Mouse (Mus musculus): ENCODE data around the gene Robo4. TPM values are rescaled to one million over a fixed set of nuclear protein-coding genes. Genes with fewer than 3 reads are reported as not detected.
A peak's percentile ranks its signal among the peaks of the same experiment; 100 is the strongest.

Gene Robo4
- polyA plus RNA-seq, 1 experiment from 2014 or later, result 6.6 TPM

DNA sequence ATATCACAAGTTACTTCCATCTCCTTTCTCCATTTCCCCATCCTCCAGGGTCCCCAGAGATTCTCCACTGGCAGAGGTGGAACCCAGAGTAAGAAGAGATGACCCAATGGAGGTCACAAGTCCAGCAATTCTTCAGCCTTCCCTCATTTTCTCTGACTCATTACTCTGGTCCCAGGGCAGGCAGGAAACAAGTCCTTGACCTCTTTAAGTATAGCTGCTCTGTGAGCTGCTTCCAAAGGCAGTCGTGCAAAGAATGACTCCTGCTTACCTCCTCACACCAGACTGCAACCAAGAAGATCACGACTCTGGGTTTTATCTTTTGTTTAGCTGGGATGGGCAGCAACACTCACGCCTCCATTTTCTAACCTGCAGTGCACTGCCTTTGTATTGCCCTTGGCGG lies 33.9 kb downstream of the Robo4 start:
- no peak overlapping the region for H3K4me3 ChIP-seq
- peaks cover 80% of the 10 kb centered on the region for H3K27me3 ChIP-seq (replicated peaks; ENCODE audit: low read depth, poor library complexity, severe bottlenecking)
- DNase-seq (ENCODE audit: low spot score), result no peak
- no peaks in the 10 kb centered on the region for H3K36me3 ChIP-seq (replicated peaks)
- WGBS, result 9% methylated on average over 4 of the region's 4 CpGs
- H3K4me1 ChIP-seq, result peaks cover 25% of the 10 kb centered on the region
- H3K27ac ChIP-seq (replicated peaks), result no peak overlapping the region
- H3K9me3 ChIP-seq, result no peaks in the 10 kb centered on the region

DNA sequence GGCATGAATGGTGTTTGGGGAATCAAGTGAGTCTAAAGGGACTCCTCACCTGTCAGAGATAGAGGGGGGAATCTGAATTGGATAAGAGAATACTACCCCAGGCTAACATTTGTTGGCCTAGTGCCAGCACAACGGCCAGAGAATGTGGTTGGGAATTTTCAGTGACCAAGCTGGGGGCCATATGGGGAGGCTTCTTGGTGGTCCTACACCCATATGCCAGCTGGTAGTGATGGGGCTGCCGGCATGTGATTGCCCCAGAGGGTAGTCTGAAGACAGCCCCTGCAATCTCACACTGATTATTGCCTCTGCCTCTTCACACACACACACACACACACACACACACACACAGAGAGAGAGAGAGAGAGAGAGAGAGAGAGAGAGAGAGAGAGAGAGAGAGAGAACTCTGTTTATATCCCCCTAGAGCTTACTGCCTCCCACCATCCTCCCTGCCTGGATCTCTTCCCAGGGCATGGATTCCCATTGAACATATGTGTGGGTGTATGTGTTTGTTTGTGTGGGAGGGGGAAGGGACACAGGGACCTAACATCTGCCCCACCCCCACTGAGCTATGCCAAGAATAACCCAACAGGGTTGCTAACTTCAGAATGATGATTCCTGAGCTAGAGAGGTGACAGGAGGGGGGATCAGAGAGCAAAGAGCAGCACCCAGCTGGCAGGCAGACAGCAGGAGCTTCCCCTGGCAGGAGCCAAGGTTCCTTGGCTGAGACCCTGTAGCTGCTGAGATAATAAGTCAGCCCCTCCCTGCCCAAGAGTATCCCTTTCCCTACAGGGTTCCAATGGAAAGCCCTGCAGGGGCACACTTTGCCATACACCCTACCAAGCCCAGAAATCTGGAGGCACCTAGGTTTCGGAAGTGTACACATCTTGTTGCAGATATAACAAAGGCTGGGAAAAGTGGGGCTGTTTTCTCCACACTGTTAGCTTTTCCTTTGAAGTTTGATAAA lies 36.4 kb downstream of the Robo4 start:
- H3K36me3 ChIP-seq (replicated peaks), result no peaks in the 10 kb centered on the region
- 46% methylated on average over 3 of the region's 3 CpGs for WGBS
- no peaks in the 10 kb centered on the region for H3K9me3 ChIP-seq
- H3K4me1 ChIP-seq, result peaks cover 12% of the 10 kb centered on the region
- no peak for DNase-seq (ENCODE audit: low spot score)
- H3K27me3 ChIP-seq (replicated peaks; ENCODE audit: low read depth, poor library complexity, severe bottlenecking), result peaks cover 56% of the 10 kb centered on the region
- no peak overlapping the region for H3K27ac ChIP-seq (replicated peaks)
- H3K4me3 ChIP-seq, result no peak overlapping the region

DNA sequence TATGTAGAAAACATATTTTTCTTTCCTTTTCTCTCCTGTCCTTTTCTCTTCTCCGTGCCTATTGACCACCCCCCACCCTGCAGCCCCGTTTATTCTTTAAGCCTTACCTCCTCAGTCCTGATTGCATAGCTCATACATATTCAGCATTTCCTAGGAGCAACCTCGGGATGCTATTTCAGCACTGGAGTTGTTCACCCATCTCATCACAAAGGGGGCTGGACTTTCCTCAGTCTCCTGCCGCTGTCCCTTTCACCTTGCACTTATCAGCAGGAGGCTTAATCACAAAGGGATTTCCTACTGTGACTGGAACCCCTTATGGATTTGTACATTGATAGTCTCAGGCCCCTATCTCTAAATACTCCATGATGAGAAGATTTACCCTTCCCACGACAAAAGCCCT lies 50.7 kb downstream of the Robo4 start:
- H3K9me3 ChIP-seq, result no peaks in the 10 kb centered on the region
- peaks cover 27% of the 10 kb centered on the region for H3K4me1 ChIP-seq
- no peak overlapping the region for H3K4me3 ChIP-seq
- H3K27me3 ChIP-seq (replicated peaks; ENCODE audit: low read depth, poor library complexity, severe bottlenecking), result peaks cover 84% of the 10 kb centered on the region
- no peaks in the 10 kb centered on the region for H3K36me3 ChIP-seq (replicated peaks)
- 2% methylated on average over 5 of the region's 5 CpGs for WGBS
- no peak overlapping the region for H3K27ac ChIP-seq (replicated peaks)
- DNase-seq (ENCODE audit: low spot score), result no peak

- DNase-seq (ENCODE audit: low spot score), result no peak
- H3K36me3 ChIP-seq (replicated peaks), result no peaks in the 10 kb centered on the region
- peaks cover 88% of the 10 kb centered on the region for H3K27me3 ChIP-seq (replicated peaks; ENCODE audit: low read depth, poor library complexity, severe bottlenecking)
- whole genome bisulfite sequencing, result 37% methylated on average over 4 of the region's 4 CpGs
- no peaks in the 10 kb centered on the region for H3K9me3 ChIP-seq
- H3K27ac ChIP-seq (replicated peaks), result no peak overlapping the region
- H3K4me3 ChIP-seq, result no peak overlapping the region
- H3K4me1 ChIP-seq, result peaks cover 27% of the 10 kb centered on the region
These were observed 51.6 kb downstream of the Robo4 start for GRCm38 (mm10) chr9:37453328-37453727.

DNA sequence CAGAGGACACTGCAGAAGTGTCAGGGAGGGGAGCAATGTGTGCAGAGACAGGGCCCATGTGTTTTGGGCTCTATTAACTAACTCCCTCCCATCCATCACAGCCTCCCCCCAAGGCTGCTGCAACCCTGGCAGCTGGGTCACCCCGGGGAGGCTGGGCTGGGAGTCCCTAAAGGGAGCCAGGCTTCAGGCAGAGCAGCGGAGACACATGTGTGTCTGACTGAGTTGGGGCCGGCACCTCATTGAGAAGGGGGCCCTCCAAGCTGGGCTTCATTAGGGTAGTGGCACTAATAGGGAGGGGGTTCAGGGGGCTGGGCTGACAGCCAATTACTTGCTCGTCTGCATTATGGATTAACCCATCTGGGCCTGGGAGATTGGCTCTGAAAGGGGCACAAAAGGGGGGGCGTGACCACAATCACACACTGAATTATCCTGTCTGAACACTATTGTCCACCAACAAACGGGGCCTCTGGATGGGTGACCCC lies 52.4 kb downstream of the Robo4 start:
- Histone ChIP-seq H3K4me3 (no peak overlapping the region), H3K9me3 (no peaks in the 10 kb centered on the region), H3K27ac (replicated peaks) (no peak overlapping the region), H3K27me3 (replicated peaks; ENCODE audit: low read depth, poor library complexity, severe bottlenecking) (peaks cover 93% of the 10 kb centered on the region), H3K36me3 (replicated peaks) (no peaks in the 10 kb centered on the region), H3K4me1 (peaks cover 27% of the 10 kb centered on the region)
- 6% methylated on average over 6 of the region's 6 CpGs for WGBS
- DNase-seq (ENCODE audit: low spot score), result no peak

- H3K27me3 ChIP-seq (replicated peaks; ENCODE audit: low read depth, poor library complexity, severe bottlenecking), result peaks cover 100% of the 10 kb centered on the region
- 1% methylated on average over 3 of the region's 3 CpGs for WGBS
- H3K4me1 ChIP-seq, result peaks cover 31% of the 10 kb centered on the region
- H3K9me3 ChIP-seq, result no peaks in the 10 kb centered on the region
- no peak overlapping the region for H3K4me3 ChIP-seq
- no peak overlapping the region for H3K27ac ChIP-seq (replicated peaks)
- no peak for DNase-seq (ENCODE audit: low spot score)
- H3K36me3 ChIP-seq (replicated peaks), result no peaks in the 10 kb centered on the region
These were observed 53.3 kb downstream of the Robo4 start for GRCm38 (mm10) chr9:37454991-37455390.

DNA sequence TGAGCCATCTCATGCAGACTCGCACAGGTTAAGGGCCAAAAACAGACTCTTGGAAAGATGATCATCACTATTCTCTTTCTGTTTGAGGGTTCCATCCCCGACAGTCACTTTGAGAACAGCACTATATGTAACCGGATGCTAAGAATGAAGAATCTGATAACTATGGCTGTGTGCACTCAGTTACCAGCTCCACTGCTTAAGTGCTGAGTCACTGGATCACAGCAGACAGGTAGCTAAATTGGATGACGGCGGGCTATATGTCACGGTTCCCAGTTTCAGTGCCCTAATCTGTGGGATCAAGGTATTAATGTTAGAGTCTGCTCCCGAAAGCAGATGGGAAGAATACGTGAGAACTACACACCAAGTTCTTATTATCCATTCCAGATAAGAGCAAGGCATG lies 54.2 kb downstream of the Robo4 start:
- H3K4me1 ChIP-seq, result peaks cover 39% of the 10 kb centered on the region
- H3K9me3 ChIP-seq, result no peaks in the 10 kb centered on the region
- no peak overlapping the region for H3K27ac ChIP-seq (replicated peaks)
- 3% methylated on average over 8 of the region's 8 CpGs for WGBS
- H3K27me3 ChIP-seq (replicated peaks; ENCODE audit: low read depth, poor library complexity, severe bottlenecking), result peaks cover 100% of the 10 kb centered on the region
- H3K4me3 ChIP-seq, result peak overlapping the region; percentile 50; the same call in 1 of the 2 replicates
- H3K36me3 ChIP-seq (replicated peaks), result no peaks in the 10 kb centered on the region
- DNase-seq (ENCODE audit: low spot score), result no peak

DNA sequence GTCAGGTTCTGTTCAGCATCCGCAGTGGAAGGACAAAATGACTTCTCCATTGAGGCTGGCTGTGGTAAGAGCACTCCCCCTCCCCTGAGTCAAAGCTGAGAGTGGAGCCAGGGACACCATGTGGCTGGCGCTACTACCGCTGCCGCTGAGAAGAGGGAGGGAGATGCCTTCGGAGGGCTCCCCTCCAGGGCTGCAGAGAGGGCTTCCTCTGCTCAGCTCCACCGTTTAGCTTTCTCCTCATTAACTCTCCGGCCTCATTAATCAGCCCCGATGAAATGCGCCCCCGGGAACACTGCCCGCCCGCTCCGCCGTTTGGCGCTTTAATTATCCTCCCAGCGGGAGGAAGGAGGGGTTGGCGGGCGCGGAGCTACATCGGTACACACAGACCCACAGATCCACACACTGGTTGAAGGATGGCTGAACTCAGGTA lies 54.8 kb downstream of the Robo4 start:
- under 1% methylated on average over 20 of the region's 20 CpGs for WGBS
- Histone ChIP-seq H3K36me3 (replicated peaks) (no peaks in the 10 kb centered on the region), H3K27ac (replicated peaks) (no peak overlapping the region; the same call in 1 of the 2 replicates)

DNA sequence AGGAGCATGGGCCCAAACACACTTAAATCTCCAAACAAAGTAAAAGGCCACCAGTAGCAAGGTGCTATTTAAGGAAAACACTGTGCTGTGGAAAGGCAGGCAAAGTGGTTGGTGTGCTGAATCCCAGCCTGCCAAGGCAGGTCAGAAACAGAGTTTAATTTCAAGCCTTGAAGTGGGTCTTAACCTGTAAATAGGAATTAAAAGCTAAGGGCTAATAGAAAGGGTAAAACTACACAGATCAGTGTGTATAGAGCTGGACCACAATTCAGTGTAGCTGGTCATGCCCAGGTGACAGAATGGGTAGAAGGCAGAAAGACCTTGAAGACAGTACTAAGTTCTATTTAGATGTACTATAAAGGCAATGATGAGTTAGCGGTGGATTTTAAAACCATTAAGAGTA lies 55.5 kb downstream of the Robo4 start:
- 21% methylated on average over 1 of the region's 1 CpGs for WGBS
- Histone ChIP-seq H3K36me3 (replicated peaks) (no peaks in the 10 kb centered on the region), H3K4me3 (no peak overlapping the region), H3K9me3 (no peaks in the 10 kb centered on the region), H3K4me1 (peaks cover 40% of the 10 kb centered on the region), H3K27ac (replicated peaks) (no peak overlapping the region), H3K27me3 (replicated peaks; ENCODE audit: low read depth, poor library complexity, severe bottlenecking) (peaks cover 100% of the 10 kb centered on the region)
- no peak for DNase-seq (ENCODE audit: low spot score)

More for the DNA sequence above, 54.8 kb downstream of the Robo4 start:
- peaks cover 40% of the 10 kb centered on the region for H3K4me1 ChIP-seq
- H3K27me3 ChIP-seq (replicated peaks; ENCODE audit: low read depth, poor library complexity, severe bottlenecking), result peaks cover 100% of the 10 kb centered on the region
- peak overlapping the region; percentile 50 for H3K4me3 ChIP-seq
- DNase-seq (ENCODE audit: low spot score), result peak; percentile 55
- no peaks in the 10 kb centered on the region for H3K9me3 ChIP-seq

DNA sequence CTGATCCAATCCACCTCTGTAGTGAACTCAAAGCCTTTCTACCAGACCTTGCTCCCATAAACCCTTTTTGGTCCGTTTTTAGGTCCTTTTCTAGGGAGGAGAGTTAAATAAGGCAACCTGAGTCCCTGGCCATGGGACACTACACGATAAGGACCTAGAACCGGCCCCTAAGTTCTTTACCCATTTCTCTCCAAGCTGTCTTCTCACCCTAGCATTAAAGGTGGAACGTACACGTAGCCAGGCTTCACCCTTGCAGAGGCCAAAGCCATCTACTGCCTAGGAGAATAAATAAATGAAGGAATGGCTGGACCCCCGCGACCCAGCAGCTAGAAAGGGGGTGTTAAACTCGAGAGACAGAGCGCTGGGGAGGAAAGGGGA lies 58.0 kb downstream of the Robo4 start:
- Histone ChIP-seq H3K27ac (replicated peaks) (no peak overlapping the region), H3K4me3 (peak overlapping the region; percentile 62), H3K9me3 (no peaks in the 10 kb centered on the region), H3K4me1 (peaks cover 30% of the 10 kb centered on the region), H3K27me3 (replicated peaks; ENCODE audit: low read depth, poor library complexity, severe bottlenecking) (peaks cover 98% of the 10 kb centered on the region), H3K36me3 (replicated peaks) (no peaks in the 10 kb centered on the region)
- under 1% methylated on average over 9 of the region's 9 CpGs for WGBS
- DNase-seq (ENCODE audit: low spot score), result no peak

DNA sequence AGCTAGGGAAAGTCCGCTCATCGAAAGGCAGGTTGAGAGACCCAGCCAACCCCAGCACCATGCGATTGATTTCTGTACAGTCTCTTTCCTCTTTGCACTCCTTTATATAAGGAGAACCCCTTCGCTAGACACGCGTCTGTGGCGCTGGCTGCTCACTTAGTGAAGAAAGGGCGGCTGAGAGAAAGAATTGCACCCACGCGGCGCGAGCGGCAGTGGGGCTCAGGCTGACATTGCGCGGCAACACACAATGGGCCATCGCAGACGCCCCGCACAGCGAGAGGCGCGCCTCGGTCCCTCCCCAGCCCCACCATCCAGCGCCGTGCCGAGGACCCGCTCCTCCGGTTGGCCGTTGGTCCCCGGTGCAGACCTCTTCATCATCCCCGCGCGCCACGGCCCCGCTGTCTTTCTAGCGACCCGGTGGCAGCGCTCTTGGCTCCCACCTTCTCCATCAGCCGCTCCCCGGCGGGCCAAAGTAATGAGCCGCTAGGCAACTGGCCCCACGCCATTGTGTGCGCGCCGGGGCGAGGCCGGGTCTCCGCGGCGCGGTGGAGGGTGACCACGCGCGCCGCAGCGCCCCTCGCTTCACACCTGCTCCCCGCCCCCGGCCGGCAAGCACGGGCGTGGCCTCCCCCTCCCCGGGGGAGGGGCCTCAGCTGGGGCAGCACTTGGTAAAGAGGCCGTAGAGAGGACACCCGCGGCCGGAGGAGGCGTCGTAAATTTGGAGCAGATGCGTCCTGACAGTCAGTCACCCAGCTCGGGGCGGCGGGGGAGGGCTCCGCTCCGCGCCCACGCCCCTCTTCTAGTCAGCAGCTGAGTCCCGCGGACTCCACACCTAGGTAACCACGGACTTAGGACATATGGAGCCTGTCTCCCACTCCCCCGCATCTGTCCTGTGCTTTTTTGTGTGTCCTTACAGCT lies 58.6 kb downstream of the Robo4 start:
- DNase-seq (ENCODE audit: low spot score), result peak; percentile 70
- Histone ChIP-seq H3K9me3 (no peaks in the 10 kb centered on the region), H3K4me3 (peak overlapping the region; percentile 62), H3K4me1 (peaks cover 25% of the 10 kb centered on the region), H3K27ac (replicated peaks) (peak overlapping the region; percentile 59), H3K27me3 (replicated peaks; ENCODE audit: low read depth, poor library complexity, severe bottlenecking) (peaks cover 92% of the 10 kb centered on the region), H3K36me3 (replicated peaks) (no peaks in the 10 kb centered on the region)
- under 1% methylated on average over 81 of the region's 81 CpGs for WGBS

DNA sequence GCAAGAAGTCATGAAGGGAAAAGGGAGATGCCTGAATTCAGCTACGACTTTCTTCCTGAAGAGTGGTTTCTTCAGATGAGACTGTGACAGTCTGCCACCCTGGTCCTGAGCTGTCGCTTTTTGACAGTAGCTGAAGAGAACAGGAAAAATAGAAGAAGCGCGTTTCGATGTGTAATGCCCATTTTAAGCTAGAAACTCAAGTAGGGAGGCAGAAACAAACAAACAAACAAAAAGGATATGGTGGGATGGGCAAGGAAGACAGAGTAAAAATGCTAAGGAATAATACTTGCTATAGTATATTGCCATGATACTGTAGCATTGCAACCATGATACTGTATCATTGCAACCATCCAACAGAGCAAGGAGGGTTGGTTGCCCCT lies 59.3 kb downstream of the Robo4 start:
- H3K9me3 ChIP-seq, result no peaks in the 10 kb centered on the region
- H3K4me1 ChIP-seq, result peaks cover 24% of the 10 kb centered on the region
- no peaks in the 10 kb centered on the region for H3K36me3 ChIP-seq (replicated peaks)
- H3K27me3 ChIP-seq (replicated peaks; ENCODE audit: low read depth, poor library complexity, severe bottlenecking), result peaks cover 86% of the 10 kb centered on the region
- 12% methylated on average over 5 of the region's 5 CpGs for WGBS
- H3K4me3 ChIP-seq, result peak overlapping the region; percentile 62
- DNase-seq (ENCODE audit: low spot score), result no peak
- H3K27ac ChIP-seq (replicated peaks), result no peak overlapping the region
